Mouse (Mus musculus) CH12.LX (cell line): ENCODE measurements around the gene Irgc1. TPM values are rescaled to one million over a fixed set of nuclear protein-coding genes. Genes with fewer than 3 reads are reported as not detected.
"Not testable (repeated sequence)": the region's sequence is repeated elsewhere in the genome, so short reads cannot be mapped to it uniquely, and the experiment has no call there.

ENCODE experiments used
- DNase-seq: peaks from one replicate; pipeline ENCODE4 v3.0.0-alpha.2; 2013; ENCODE audit errors: extremely low read depth
- H3K27ac ChIP-seq: 2 replicates; pipeline ENCODE4 v1.5.1; 2012; ENCODE audit warnings: low read depth, mild to moderate bottlenecking, control low read depth, moderate library complexity; ENCODE audit not compliant: insufficient read depth
- H3K27me3 ChIP-seq: replicated peaks from 2 replicates; pipeline ENCODE3; 2012; ENCODE audit warnings: inconsistent platforms
- H3K36me3 ChIP-seq, 2 experiments: replicated peaks in 1 of 2; 2 replicates each; pipeline versions ENCODE3 to v1.6.1; 2012; ENCODE audit warnings: inconsistent platforms in 1 of 2, low read length in 1 of 2, mild to moderate bottlenecking in 1 of 2, mixed read lengths in 1 of 2, moderate library complexity in 1 of 2; ENCODE audit not compliant: control insufficient read depth in 1 of 2, insufficient read depth in 1 of 2
- H3K4me1 ChIP-seq, 2 experiments: 2 replicates each; pipeline ENCODE4 v1.6.1; 2012; ENCODE audit warnings: inconsistent platforms in 1 of 2, moderate library complexity in 1 of 2; ENCODE audit not compliant: insufficient read depth in 2 of 2, control insufficient read depth in 1 of 2
- H3K4me2 ChIP-seq: 2 replicates; pipeline ENCODE4 v1.6.1; 2012; ENCODE audit warnings: low read depth, mild to moderate bottlenecking, control low read depth; ENCODE audit not compliant: poor library complexity, insufficient read depth, severe bottlenecking
- H3K4me3 ChIP-seq, 3 experiments: fragments of 150-350 bp in 1 of 3; sonication (generic) in 1 of 3; replicated peaks in 1 of 3; 2 replicates each; pipeline versions ENCODE3 to v1.5.1; 2011 to 2012; ENCODE audit warnings: low read depth in 2 of 3, low read length in 2 of 3, mild to moderate bottlenecking in 2 of 3, moderate library complexity in 2 of 3, control low read depth in 1 of 3, improper control_type of control experiment in 1 of 3, inconsistent platforms in 1 of 3, mixed read lengths in 1 of 3; ENCODE audit not compliant: poor library complexity in 1 of 3
- H3K79me2 ChIP-seq: replicated peaks from 2 replicates; pipeline ENCODE4 v1.6.1; 2012; ENCODE audit warnings: mild to moderate bottlenecking, moderate library complexity; ENCODE audit not compliant: control insufficient read depth, poor library complexity, insufficient read depth, severe bottlenecking; ENCODE audit errors: extremely low read depth
- H3K9ac ChIP-seq: 2 replicates; pipeline ENCODE4 v1.6.1; 2012; ENCODE audit warnings: low read depth, mild to moderate bottlenecking, control low read depth, moderate library complexity; ENCODE audit not compliant: insufficient read depth
- H3K9me3 ChIP-seq: replicated peaks from 2 replicates; pipeline ENCODE3; 2012; ENCODE audit warnings: low read length, inconsistent platforms, mixed read lengths
- CHD2 ChIP-seq: IDR thresholded peaks from 2 replicates; pipeline ENCODE4 v1.6.1; 2011; ENCODE audit warnings: low read length, improper control_type of control experiment
- ELF1 ChIP-seq: IDR thresholded peaks from 2 replicates; pipeline ENCODE4 v1.6.1; 2014; ENCODE audit warnings: low read depth, mild to moderate bottlenecking, inconsistent platforms, low read length, improper control_type of control experiment
- ETS1 ChIP-seq: conservative IDR thresholded peaks from 2 replicates; pipeline ENCODE4 v1.6.1; 2012; ENCODE audit warnings: low read depth, mild to moderate bottlenecking, inconsistent platforms, low read length, improper control_type of control experiment, moderate library complexity
- GABPA ChIP-seq: IDR thresholded peaks from 2 replicates; pipeline ENCODE4 v1.6.1; 2012; ENCODE audit warnings: low read depth, low read length, improper control_type of control experiment, inconsistent platforms; ENCODE audit not compliant: insufficient replicate concordance
- HCFC1 ChIP-seq: IDR thresholded peaks from 2 replicates; pipeline ENCODE4 v1.6.1; 2012; ENCODE audit warnings: low read depth, mild to moderate bottlenecking, inconsistent platforms, low read length, improper control_type of control experiment
- JUN ChIP-seq: IDR thresholded peaks from 2 replicates; pipeline ENCODE4 v1.6.1; 2011; ENCODE audit warnings: low read depth, mild to moderate bottlenecking, low read length, improper control_type of control experiment, moderate library complexity; ENCODE audit not compliant: insufficient read depth
- MAFK ChIP-seq: IDR thresholded peaks from 2 replicates; pipeline ENCODE4 v1.6.1; 2011; ENCODE audit warnings: low read length, improper control_type of control experiment; ENCODE audit not compliant: insufficient replicate concordance
- MAX ChIP-seq: IDR thresholded peaks from 2 replicates; pipeline ENCODE4 v1.6.1; 2011; ENCODE audit warnings: low read length, improper control_type of control experiment
- MEF2A ChIP-seq: IDR thresholded peaks from 2 replicates; pipeline ENCODE4 v1.6.1; 2014; ENCODE audit warnings: low read depth, mild to moderate bottlenecking, inconsistent platforms, low read length, improper control_type of control experiment, borderline replicate concordance
- POLR2AphosphoS2 ChIP-seq: IDR thresholded peaks from 2 replicates; pipeline ENCODE4 v1.6.1; 2011; ENCODE audit warnings: low read depth, low read length, improper control_type of control experiment
- RAD21 ChIP-seq: IDR thresholded peaks from 2 replicates; pipeline ENCODE4 v1.6.1; 2011; ENCODE audit warnings: low read depth, mild to moderate bottlenecking, low read length, improper control_type of control experiment, moderate library complexity
- SMC3 ChIP-seq: IDR thresholded peaks from 2 replicates; pipeline ENCODE4 v1.6.1; 2011; ENCODE audit warnings: low read depth, low read length, improper control_type of control experiment
- TBP ChIP-seq: conservative IDR thresholded peaks from 2 replicates; pipeline ENCODE4 v1.6.1; 2011; ENCODE audit warnings: low read depth, low read length, improper control_type of control experiment
- TCF12 ChIP-seq: IDR thresholded peaks from 2 replicates; pipeline ENCODE4 v1.6.1; 2014; ENCODE audit warnings: low read depth, mild to moderate bottlenecking, inconsistent platforms, low read length, improper control_type of control experiment
- UBTF ChIP-seq: IDR thresholded peaks from 2 replicates; pipeline ENCODE4 v1.6.1; 2012; ENCODE audit warnings: low read depth, mild to moderate bottlenecking, inconsistent platforms, low read length, improper control_type of control experiment, moderate library complexity
- ZKSCAN1 ChIP-seq: IDR thresholded peaks from 2 replicates; pipeline ENCODE4 v1.6.1; 2012; ENCODE audit warnings: low read depth, inconsistent platforms, low read length, improper control_type of control experiment, borderline replicate concordance
- ZMIZ1 ChIP-seq: IDR thresholded peaks from 2 replicates; pipeline ENCODE4 v1.6.1; 2012; ENCODE audit warnings: low read depth, mild to moderate bottlenecking, inconsistent platforms, low read length, improper control_type of control experiment
- dilution Hi-C: fragments of 300-500 bp; cut with MboI; formaldehyde crosslinking; loops from 2 replicates; pipeline ENCODE4 v1.14.3; 2020; ENCODE audit warnings: low sequenced_read_pairs; ENCODE audit not compliant: extremely low pct_unique_long_range_greater_than_20kb, extremely low pct_ligation_motif_present
- in situ Hi-C: fragments of 300-500 bp; cut with MboI; formaldehyde crosslinking; loops from 3 replicates; pipeline ENCODE4 v1.14.3; 2019; ENCODE audit warnings: low sequenced_read_pairs, low pct_ligation_motif_present, low pct_unique_long_range_greater_than_20kb, mixed read lengths
- polyA plus RNA-seq: library from polyadenylated mRNA; unstranded; fragments of >175 nt; gene quantifications from 2 replicates; pipeline ENCODE4 v1.2.1, GENCODE M21; 2012; ENCODE audit warnings: low read depth; ENCODE audit not compliant: insufficient read length
- total RNA-seq, 2 experiments: library from RNA; depleted of rRNA; stranded (reverse); fragments of 300-350 nt in 1 of 2; fragments of >200 nt in 1 of 2; gene quantifications; 2 replicates each; pipeline ENCODE4 v1.2.3; 2012 to 2014

Gene Irgc1
- total and polyA plus RNA-seq, 3 experiments: not detected

DNA sequence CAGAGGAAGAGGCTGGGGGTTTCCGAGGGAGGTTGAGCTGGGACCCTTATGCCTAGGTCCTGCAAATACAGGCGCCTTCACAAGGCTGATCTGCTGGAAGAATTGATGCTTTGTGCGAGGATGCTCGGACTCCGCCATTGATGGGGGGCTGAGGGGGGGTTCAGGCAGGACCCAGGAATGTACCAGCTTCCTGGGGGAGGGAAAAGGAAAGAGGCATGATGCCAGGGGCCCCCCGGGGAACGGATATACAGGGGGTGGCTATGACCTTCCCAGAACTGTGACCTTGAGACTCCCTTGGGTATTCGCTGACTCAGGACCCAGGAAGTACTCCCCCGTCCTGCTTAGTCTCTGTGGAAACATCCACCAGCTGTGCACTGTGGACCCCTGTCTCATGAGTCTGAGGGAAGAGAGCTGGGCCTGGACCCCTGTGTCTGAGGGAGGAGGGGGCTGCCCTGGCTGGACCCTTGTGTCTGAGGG lies 34.6 kb upstream of the Irgc1 start:
- Histone ChIP-seq H3K79me2 (no peaks in the 10 kb centered on the region), H3K4me2 (no peak overlapping the region), H3K36me3 (no peaks in the 10 kb centered on the region), H3K27ac (no peak overlapping the region)
- in situ Hi-C loops: no loop called here
- no peak for DNase-seq
- no peak for TF ChIP-seq MEF2A
- TF ChIP-seq MAFK: 0 out of 2 replicates have a peak, but pooled peaks have one; percentile 61
- TF ChIP-seq, all 38 proteins: peak for 1
- H3K27me3 ChIP-seq: peaks cover 66% of the 10 kb centered on the region
- H3K9me3 ChIP-seq: peaks cover under 1% of the 10 kb centered on the region
- no peak overlapping the region for H3K4me3 ChIP-seq
- dilution Hi-C loops: no loop called here
- H3K9ac ChIP-seq: no peak overlapping the region
- peaks cover 4 to 15% of the 10 kb centered on the region in 2 experiments for H3K4me1 ChIP-seq

DNA sequence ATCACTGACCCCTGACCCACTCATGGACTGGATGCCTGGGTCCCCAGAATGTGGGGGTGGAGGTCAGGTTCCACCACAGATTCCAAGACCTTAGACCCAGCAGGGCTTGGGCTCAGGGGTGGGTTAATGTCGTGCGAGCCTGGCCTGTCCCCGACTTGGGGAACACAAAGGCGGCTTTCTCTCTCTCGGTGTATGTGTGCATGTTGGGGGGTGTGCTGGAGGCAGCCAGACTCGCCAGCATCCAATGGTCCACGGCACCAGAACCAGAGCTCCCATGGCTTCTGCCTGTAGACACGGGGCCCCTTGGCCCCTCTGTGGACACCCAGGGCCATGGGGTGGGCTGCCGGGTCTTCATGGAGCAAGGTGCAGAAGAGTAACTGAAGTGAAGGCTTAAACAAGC lies 33.4 kb upstream of the Irgc1 start:
- Histone ChIP-seq H3K27me3 (peaks cover 73% of the 10 kb centered on the region), H3K27ac (no peak overlapping the region)
- TF ChIP-seq TBP (no peak), ZKSCAN1 (no peak), HCFC1 (no peak), ETS1 (no peak), UBTF (no peak), CHD2 (no peak), GABPA (no peak), RAD21 (no peak), MEF2A (no peak), POLR2AphosphoS2 (no peak), MAX (no peak), TCF12 (no peak), MAFK (no peak), ELF1 (no peak), JUN (no peak), ZMIZ1 (no peak), SMC3 (no peak)
- TF ChIP-seq, all 38 proteins: peak for 0
- H3K4me2 ChIP-seq: no peak overlapping the region
- peaks cover 4% of the 10 kb centered on the region for H3K9me3 ChIP-seq
- dilution Hi-C loops (no loop called here), in situ Hi-C loops (no loop called here)
- H3K4me1 ChIP-seq: peaks cover 11 to 24% of the 10 kb centered on the region in 2 experiments
- H3K79me2 ChIP-seq: no peaks in the 10 kb centered on the region
- no peaks in the 10 kb centered on the region for H3K36me3 ChIP-seq
- no peak overlapping the region for H3K9ac ChIP-seq
- DNase-seq: no peak
- no peak overlapping the region for H3K4me3 ChIP-seq

DNA sequence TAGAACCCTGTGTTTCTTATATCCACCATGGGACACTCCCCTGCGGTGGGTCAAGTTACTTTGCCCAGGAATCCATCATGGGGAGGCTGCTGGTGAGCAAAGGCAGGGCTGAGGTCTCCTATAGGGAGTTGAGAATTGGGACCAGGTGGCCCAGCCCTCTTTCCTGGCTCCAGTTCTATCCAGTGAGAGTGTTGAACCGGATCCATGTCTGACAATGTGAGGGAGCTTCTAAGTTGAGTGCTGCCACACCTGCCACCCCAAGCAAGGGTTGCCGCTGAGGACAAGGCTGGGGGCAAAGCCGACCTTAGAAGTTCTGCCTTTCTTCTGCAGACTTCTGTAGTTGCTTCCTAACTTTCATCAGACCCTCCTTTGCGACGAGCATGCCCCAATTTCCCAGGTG lies 31.2 kb upstream of the Irgc1 start:
- H3K36me3 ChIP-seq, H3K4me3 ChIP-seq, H3K9ac ChIP-seq, DNase-seq, H3K4me2 ChIP-seq, in situ Hi-C loops, H3K27ac ChIP-seq, H3K79me2 ChIP-seq, dilution Hi-C loops, H3K9me3 ChIP-seq: not testable (repeated sequence)
- H3K27me3 ChIP-seq: peaks cover 86% of the 10 kb centered on the region
- H3K4me1 ChIP-seq: peaks cover 11 to 18% of the 10 kb centered on the region in 2 experiments
